Mouse (Mus musculus): Measurements from ENCODE around the gene Oprl1.

The Oprl1 gene

DNA sequence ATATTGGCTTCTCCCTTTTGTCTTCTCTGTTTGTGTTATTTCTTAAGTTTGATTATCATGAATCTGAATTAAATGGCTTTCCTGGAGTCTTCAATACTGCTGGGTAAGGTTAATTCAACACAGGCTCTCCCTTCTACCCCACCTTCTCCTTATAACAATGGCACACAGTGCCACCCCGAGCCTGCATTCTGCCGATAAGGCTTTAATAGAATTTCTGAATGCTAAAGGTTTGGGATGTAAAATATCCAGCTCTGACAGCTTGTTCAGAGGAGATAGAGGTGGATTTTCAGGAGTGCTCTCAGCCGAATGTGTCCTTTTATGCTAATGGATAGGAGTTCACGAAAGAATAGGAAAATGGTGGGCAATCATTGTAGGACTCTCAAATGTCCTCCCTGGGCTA is 50.4 kb downstream of the Oprl1 start:
- no peak for DNase-seq (ENCODE audit: low read depth, low spot score)

DNA sequence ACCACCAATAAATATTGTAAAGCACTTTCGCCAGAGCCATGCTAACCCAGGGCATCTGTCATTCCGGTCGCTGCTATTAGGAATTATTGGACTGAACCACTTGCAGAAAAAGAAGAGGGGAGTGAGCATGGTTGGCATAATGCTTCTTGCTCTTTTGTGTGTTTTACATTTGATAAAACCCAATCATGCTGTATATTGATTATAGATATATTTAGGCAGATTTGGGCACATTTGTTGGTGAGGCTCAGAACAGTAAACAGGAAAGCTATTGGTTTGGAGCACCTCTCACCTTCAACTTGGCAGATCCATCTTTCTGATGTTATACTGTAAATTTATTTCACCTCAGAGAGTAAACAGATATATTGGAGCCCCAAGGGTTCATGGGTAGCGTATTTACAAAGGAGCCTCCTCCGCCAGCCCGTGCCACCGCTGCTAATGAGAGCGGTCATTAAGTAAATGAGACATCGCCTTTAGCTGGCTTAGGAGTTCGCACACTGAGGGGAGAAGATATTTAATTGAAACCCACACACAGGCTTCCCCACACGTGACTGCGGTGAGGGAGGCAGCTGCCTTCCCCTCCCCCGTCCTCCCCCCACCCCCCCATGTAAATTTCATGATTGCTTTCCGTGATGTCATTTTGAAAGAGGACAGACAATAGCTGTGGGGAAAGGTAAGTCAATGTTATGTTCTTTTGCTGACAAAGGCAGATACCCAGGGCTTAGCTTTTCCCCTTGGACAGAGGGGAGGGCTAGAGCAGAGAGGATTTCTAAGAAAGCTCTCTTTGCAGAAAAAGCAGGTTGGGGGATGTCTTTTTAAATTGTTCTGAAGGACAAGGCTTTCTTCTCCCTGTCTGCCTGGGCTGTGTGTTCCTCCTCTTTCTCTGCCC is 52.1 kb downstream of the Oprl1 start:
- DNase-seq (ENCODE audit: low read depth, low spot score): peak; percentile 68

DNA sequence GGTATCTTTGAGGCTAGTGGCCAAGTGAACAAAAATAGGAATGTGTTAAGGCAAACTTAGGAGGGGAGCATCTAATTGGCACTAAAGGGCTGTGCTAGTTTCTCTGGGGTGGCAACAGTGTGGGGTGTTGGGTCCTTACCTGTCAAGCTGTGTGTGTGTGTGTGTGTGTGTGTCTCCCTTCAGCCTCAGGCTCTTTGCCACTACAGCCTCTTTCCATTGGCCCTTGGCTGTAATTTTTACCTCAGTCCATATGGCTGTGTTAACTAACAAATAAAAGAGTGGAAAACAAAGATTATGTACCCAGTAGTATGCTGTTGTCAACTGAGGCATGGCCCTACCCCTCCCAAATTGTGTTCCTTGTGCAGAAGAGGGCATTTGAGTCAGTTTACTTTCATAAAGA is 53.6 kb downstream of the Oprl1 start:
- DNase-seq (ENCODE audit: low read depth, low spot score): no peak

DNA sequence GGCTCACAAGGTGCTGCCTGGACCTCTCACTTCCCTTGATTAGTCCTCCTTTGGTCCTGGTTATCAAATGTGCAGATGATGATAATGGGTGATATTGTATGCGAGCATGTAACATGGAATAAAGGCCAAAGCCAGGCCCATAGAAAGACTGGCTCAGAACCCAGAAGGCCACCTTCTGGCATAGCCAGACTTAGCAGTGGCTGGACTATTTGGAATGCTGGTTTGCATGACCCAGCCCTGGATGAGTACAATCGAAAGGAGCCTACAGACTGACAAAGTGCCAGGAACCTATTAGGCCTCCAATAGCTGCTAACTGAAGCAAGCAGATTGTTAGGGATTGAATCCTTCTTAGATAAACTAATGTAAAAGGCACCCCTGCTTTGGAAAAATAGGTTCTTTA is 54.6 kb downstream of the Oprl1 start:
- no peak for DNase-seq (ENCODE audit: low read depth, low spot score)

Data from retina, postnatal 7 days (tissue).